Mouse (Mus musculus) MN1 (cell line): Measurements from ENCODE around the gene Greb1.

Experiments used
- DNase-seq: peaks from one replicate; pipeline ENCODE4 v3.0.0-alpha.2; 2016; ENCODE audit warnings: low spot score

Greb1 gene

DNA sequence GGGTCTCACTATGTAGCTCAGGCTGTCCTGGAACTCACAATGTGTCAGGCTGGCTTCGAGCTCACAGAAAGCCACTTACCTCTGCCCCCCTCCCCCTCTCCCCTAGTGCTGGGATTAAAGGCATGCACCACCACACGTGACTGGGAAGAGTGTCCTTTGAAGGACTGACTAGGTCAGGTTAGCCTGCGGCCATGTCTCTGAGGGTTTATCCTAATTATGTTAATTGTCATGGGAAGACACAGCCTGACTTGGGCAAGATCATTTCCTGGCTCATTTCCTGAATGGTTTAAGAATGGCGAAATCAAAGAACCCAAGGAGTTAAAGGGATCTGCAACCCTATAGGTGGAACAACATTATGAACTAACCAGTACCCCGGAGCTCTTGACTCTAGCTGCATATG lies 105.9 kb downstream of the Greb1 start:
- no peak for DNase-seq

DNA sequence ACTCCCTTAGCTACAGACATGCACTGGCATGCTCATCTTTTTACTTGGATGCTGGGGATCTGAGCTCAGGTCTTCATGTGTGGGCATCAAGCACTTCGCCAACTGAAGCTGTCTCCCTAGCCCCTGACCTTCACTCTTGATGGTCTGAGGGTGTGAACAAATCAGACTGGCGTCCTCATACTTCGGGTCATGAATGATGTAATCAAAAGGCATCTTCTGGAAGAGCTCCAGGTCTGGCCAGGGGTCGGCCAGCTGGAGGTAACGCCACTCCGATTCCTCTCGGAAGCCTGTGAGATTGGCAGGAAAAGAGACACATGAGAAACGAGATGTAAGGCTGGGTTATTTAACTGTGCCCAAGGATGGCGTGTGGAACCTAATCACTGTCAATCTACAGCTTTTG lies 110.1 kb downstream of the Greb1 start:
- no peak for DNase-seq

DNA sequence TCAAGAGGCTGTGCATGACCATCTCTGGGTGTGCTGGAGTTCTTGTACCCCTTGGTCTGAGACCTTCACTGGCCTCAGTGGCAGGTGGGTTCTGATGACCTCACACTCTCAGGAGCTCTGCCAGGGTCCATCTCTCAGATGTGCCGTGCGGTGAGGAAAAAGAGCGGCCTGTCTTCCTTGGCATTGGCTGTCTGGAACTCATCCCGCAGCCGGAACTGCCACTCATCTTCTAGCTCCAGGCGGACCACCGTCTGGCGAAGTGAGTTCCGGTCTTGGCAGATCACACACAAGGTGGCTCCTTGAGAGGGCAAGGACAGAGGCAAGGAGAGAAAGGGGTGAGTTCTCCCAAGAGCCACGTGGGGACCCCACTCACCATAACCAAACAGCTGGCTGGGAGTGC lies 128.4 kb downstream of the Greb1 start:
- DNase-seq: no peak

DNA sequence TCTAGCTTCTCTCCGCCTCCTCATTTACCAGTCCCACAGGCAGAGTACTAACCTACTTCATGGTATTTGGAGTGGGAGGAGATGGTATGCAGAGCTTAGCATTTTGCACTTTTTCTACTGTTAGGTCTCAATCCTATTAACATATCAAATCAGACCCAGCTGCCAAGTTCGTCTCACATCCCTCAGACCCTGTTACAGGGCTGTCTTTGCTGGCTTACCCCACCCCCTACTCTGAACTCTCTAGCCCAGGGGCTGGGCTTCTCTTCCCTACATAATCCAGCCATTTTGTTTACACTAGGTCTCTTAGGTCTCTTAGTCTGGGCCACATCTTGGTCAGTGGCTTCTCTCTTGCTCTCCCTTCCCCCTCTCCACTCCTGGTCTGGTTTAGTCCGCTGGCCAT lies 131.5 kb downstream of the Greb1 start:
- DNase-seq: no peak

DNA sequence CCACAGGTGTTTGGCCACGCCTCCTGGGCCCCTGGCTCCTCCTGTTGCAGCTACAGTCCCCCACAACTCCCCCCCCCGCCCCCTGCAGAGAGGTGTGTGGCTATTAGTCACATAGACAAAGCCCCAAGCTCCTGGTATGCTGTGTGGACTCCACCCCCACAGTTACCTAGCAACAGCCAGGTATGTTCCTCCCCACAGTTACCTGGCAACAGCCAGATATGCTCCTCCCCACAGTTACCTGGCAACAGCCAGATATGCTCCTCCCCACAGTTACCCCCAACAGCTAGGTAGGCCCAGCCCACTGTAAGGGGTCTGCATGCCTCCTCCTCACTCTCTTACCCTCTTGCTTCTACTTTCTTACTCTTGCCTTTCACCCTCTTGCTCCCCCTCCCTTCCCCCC lies 135.7 kb downstream of the Greb1 start:
- DNase-seq: no peak

DNA sequence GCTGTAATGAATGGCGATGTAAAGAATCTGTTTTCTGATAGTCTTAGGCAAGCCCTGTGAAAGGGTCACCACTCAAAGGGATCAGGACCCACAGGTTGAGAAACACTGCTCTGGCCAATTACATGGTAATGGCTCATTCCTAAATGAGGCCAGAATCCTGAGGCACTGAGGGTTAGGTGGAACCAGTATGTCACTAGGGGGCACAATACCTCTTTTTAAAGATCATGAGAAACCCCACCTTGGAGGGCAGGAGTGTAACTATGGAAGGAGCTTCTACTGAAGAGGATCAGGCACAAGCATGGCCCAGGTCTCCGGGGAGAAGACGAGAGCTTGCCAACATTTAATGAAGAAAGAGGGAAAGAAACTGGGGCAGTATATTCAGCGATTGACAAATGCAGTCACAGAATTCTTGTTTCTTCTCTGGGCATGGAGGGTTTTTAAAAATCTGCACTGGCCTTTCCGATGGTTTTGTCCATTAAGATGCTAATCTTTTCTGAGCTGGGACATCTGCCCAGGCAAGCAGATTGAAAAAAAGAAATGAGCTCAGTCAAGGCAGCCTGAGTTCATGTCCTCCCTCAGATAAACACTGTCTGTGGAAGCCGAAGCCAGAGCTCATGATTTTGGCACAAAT lies 137.6 kb downstream of the Greb1 start:
- DNase-seq: peak; percentile 78

DNA sequence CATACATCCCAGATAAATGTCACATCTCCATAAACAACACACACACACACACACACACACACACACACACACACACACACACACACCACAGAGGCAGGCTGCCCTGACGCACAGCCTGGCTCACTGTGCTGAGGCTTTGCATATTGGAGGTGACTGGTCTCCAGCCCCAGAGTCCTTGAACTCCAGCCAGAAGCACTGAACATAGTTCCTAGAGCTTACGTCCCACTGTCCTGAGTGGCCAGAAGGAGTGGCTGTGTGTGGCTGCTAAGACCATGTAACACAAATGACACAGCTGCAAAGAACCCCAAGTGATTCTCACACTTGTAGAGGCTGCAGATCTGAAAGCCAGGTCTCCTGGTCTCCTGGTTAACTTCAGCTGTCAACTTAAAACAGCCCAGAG lies 138.8 kb downstream of the Greb1 start:
- DNase-seq: peak; percentile 65

DNA sequence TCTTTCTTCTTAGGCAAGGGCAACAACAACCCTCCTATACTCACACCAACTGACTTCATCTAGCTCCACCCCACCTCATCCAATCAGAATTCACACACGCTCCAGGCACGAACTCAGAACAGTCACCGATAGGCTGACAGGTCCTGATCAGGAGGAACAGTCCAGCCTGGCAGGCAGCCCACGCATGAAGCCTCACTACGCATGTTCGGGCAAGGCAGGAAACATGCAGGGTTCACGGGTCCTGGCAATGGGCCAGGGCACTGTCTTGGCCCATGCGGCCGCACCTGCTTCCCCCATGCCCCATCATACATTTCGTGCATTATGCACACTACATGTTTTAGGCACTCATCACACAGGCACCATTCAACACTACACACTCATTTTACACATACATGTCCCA lies 139.2 kb downstream of the Greb1 start:
- peak; percentile 75 for DNase-seq

DNA sequence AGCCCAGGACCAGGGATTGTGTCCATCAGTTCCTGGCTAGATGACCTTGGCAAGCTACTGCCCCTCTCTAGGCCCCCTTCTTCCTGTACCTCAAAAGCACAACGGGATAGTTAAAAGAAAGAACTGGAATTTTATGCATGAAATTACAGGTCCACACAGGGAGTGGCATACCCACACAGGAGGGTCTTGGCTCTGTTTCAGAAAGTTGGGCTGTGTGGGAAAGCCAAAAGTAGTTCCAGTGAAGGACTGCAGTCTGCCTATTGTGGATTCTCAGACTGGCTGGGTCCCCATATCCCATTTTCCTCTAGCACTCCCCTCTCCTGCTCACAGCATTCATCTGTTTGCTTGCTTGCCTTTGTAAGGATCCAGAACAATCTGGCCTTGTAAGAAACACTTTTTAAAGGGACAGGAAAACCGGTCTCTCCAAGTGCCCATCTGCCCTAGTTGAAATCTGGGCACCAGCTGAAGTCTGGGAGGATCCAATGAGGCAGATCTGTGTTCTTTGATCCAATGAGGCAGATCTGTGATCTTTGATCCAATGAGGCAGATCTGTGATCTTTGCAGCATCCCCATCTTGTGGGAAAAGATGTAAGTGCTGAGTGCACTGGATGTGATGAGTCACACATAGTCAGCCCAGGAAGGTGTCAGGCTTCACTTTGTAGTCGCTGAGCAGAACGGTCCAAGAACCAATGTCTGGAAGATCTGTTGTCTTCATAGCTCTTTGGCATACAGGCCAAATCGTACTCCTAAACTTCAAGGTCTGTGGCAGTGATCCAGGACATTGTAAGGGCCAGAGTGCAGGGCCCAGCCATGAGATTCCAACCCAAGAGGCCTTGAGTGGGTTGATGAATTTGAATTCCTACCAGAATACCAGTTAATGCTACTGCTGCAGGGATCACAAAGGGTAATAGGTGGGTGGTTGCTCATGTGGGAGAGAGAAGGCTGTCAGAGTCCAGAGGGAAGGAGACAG lies 143.5 kb downstream of the Greb1 start:
- DNase-seq: peak; percentile 79

DNA sequence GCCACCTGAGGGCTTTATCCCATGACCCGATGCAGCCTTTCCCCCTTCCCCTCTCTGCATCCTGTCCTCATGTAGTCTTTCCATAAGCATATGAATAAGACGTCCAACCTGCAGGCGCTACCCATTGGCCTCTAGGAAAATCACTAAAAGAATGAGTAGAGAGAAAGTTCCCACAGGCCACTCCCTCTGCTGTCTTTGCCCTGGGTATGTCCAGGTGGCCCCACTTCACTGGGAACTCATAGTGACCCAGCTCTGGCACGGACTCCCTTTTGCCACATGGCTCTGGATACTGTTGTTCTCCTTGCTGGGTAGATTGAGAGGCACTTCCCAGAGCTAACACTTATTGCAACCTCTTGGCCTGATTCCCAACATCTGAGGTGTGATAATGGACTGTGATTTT lies 145.1 kb downstream of the Greb1 start:
- peak; percentile 47 for DNase-seq

DNA sequence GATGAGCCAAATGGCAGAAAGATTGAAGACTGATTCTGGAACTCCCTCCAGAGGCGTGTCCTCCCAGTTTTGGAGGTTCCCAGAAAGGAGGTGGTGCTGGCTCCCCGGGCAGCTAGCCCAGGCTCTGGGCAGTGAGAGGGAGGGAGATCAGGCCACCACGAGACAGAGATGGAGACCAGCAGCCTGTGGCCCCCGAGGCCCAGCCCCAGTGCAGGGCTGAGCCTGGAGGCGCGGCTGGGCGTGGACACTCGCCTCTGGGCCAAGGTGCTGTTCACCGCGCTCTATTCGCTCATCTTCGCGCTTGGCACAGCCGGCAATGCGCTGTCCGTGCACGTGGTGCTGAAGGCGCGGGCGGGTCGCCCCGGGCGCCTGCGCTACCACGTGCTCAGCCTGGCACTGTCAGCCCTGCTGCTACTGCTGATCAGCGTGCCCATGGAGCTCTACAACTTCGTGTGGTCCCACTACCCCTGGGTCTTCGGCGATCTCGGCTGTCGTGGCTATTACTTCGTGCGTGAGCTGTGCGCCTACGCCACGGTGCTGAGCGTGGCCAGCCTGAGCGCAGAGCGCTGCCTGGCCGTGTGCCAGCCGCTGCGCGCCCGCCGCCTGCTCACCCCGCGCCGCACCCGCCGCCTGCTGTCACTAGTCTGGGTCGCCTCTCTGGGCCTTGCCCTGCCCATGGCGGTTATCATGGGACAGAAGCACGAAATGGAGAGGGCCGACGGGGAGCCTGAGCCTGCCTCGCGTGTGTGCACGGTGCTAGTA lies 147.2 kb downstream of the Greb1 start, which contains the start of gene Ntsr2:
Gene Ntsr2 (plus strand): TSS at position 51 of the 762 bp plus-strand sequence.
- peak; percentile 76 for DNase-seq

DNA sequence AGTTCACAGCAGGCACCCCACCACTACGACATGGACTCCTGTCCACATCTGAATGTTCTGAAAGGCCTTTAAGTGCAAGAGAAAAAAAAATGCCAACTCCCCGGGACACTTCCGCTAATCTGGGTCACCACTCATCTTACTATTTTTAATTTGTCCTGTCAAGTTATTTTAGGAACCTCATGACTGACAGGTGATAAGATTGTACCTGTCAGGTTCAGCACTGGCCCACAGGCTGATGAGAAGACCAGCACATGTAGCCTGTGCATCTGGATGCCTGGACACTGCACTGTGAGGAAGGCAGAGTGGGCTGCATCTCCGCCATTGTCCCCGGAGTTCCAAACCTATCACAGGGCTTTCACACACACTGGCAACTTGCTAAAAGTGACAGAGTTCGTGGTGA lies 150.9 kb downstream of the Greb1 start:
- DNase-seq: no peak

DNA sequence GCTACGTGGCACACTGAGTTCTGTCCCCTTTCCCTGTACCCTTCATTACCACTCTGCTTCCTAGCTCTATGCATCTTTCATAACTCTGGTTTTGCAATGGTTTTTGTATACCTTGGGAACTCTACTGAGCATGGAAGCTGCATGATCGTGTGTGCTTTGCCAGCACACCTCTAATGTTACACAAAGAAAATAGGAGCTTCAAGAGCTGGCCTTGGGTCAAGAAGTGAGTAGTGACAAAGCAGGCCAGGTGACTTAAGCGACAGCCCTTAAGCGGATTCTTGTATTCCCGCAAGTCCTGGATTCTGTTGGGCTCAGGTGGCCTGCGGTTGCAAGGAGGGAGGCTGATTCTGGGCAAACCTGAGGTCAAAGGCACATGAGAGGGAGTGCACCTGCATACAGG lies 152.4 kb downstream of the Greb1 start:
- DNase-seq: no peak

DNA sequence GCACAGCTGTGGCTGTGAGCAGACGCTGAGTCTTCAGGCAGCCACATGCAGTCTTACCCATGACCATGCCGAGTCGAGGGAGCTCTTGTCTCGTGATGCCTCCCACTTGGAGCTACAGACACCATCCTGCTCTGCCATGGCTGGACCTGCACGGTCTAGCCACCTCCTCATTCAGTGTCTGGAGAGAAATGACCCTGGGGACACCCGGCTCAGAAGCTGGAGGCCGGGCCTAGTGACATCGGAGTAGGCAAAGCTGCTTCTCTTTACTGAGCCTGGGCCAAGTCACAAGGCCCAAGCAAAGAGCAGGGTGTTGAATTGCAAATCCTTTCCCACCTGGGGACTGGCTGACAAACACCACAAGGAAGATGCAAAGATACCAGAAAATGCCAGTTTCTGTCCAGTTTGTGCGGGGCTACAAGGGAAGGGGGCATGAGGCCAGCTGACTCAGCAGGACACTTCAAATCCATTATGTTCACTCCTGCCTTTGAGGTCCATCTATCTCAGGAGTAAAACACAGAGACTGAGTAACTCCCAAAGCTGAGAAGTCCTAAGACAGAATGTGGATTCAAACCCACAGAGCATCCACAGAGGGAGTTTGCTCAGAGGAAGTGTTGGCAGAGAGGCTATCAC lies 153.8 kb downstream of the Greb1 start:
- DNase-seq: no peak

DNA sequence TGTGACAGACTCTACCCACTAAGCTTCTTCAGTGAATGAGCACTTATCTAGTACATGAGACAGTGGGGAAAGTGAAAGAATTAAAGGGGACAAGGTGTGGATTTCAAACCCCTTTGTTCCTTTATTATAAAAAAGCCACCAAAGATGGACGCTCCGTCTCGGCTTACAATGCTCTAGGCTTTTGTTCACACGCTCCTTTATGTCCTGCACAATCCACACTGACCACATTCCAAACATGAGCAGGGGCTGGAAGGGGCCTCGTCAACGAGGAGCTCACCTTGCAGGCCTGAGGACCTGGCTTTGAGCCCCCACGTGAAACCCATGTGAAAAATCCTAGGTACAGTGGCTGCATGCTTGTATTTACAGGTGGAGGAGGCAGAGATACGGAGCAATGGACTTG lies 156.0 kb downstream of the Greb1 start:
- DNase-seq: no peak

DNA sequence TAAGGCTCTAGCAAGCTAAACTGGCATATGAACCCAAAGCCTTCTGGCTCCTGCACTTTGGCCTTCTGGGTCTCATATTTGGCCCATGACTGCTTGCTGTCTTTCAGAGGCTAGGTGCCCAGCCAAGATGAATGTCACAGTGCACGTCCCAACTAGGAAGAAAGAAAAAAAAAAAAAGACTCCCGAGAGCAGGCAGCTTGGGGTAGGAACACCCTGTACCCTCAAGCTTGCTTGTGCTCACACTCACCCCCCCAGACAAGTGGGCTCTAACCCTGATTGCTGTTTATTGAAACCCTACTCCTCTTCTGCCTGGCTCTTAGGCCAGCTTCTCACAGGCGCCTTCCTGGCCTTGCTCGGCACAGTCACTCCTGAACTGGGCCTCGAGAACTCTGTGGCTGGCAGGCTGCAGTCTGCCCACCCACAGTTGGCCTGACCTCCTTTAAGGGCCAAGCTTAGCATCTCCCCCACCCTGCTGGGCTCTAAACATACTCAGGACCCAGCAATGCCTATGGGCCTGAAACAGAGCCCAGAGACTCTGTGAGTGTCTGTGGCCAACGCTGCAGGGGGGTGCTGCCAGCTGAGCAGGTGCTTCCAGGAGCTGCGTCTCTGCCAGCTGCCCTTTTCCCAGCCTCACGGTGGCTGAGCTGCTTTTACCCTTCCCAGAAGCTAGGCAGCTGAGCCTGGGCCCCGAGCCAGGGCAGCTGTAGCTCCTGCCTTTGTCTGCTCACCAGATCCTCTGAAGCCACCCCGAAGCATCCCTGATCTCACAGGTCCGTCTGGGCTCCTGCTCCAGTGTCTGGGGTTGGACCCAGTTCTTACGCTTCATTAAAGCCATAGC lies 157.0 kb downstream of the Greb1 start:
- DNase-seq: peak; percentile 88

DNA sequence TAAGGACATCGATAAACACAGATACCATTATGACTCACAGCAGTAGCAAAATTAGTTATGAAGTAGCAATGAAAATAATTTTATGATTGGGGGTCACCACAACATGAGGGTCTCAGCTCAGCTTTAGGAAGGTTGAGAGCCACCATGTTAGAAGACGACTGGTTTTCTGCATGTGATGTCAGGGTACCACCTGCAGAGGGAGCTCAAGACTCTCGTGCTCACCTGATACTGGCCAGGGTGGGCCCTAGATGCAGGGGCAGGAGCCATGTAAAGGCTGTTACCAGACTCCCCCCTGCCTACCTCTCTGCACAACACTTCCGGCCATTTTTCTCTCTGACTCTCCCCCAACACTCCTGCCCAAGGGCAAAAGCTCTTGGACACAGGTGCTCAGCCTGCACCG lies 158.7 kb downstream of the Greb1 start:
- peak; percentile 37 for DNase-seq

DNA sequence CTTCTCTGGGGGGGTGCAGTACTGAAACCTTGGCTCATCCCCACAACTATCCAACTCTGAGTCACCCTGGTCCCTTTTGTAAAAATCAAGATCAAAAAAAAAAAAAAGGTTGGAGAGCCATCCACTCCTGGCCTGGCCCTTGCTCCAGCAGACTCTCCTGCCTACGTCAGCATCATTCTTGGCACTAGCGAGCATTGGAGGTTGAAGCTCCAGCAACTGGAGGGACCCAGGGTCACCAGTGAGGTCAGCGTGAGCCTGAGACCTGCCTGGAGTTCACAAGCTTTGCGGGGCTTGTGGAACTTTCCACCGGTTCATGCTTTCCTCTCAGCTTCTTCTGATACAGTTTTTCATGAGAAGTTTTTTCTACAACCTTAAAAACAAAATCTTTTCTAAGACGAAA lies 160.6 kb downstream of the Greb1 start:
- DNase-seq: no peak

DNA sequence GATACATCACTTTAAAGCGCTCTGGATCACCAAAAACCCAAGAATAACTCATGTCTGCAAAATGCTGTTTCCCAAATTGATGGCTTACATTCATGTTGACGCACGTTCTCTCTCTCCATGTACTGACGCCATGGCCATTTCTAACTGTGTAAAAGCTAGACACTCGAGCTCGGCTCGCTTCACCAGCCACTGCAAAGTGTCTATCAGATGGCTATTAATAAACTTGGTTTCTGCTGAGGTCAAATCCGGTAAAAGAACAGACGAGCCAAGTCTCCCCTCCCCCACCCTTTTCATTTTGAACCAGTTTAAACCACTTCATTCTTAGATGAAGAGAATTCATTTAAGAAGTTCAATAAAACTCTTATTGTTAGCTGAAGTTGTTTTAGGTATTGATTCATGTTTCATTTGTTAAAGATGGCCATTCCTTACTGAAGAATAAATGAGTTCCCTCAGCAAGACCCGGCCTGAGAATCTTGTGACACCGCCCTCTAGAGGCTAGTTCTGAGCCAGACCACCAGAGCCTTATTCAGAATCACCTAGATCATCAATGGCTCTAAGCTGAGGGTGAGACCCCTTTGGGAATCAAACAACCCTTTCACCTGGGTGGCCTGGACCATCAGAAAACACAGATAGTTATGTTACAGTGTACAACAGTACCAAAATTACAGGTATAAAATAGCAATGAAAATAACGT lies 161.5 kb downstream of the Greb1 start:
- peak; percentile 63 for DNase-seq

DNA sequence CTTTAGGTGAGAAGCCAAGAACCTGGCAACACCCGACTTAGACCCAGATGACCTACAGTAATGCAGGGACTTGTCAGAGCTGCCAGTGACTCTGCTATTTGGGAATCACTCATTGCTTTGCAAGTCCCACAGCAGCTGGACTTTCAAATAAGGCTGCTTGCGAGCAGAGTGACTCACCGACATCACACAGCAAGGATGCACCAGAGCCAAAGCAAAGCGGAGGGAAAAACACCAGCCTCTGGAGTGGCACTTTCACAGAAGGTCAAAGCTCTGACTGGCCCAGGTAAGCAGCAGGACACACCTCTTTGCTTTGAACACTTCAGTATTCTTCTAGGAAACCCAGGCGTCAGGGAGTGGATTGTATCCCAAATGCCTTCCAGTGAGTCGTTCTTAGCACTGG lies 164.9 kb downstream of the Greb1 start:
- DNase-seq: no peak
